Mouse (Mus musculus) regulatory T cell (primary cell): Measurements from ENCODE around the gene Slc27a5.

Experiments used
- in situ Hi-C: fragments of 300-600 bp; cut with MboI, MseI; formaldehyde crosslinking; loops from one replicate; pipeline ENCODE4 v1.15.1; 2025; ENCODE audit warnings: high pct_unique_total_duplicates

Slc27a5 gene

DNA sequence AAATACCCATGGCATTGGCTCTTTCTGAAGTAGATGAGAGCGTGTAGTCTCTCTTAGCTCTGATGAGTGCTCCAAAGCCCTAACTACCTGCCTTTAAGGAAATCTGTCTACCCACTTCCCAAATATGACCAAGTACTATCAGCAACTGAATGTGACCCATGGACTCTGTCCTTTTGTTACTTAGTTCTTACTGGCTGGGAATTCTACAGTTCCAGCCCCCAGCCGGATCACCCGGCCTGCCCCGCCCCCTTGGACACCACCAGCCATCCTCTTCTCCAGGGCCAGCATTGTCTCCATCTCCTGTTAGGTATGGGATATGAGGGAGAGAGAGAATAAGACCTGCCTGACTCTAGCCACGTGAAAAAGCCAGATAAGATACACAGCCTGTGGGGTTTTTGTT lies at the start of gene Slc27a5:
Gene Slc27a5 (minus strand): TSS at position 140 of the 400 bp plus-strand sequence.
- in situ Hi-C loops, result no loop called here

DNA sequence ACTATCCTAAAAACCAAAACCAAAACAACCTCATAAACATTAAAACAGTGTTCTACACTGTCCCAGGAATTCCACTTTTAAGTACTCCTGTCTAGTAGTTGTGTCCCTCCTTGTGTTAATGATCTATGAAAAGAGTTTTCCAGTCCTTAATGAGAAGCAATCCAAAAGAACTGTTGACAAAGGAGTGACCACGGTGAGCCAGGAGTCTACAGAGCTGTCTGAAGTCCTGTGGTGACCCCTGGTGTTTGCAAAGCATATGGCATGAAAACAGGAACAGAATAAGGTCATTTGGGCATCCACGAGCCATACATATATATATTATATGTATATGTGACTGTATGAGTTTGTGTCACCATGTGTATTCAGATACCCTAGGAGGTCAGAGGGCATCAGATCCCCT lies 48.1 kb upstream of the Slc27a5 start:
- in situ Hi-C loops, result no loop called here

DNA sequence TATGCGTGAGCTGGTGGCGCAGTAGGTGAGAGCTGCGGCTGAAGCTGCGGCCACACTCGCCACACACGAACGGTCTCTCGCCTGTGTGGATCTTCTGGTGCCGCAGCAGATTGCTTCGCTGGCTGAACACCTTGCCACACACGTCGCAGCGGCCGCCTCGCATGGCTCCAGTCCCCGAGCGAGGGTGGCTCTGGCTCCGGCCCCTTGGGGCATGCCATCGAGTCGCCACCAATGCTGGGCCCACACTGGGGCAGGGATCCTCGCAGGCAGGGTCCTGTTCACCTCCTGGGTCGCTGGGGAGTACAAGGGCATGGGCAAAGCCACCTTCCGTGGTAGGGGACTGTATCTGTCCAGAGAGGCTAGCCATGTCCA lies 46.2 kb upstream of the Slc27a5 start:
- in situ Hi-C loops, result loop anchor here (5.0 kb wide), 1 partner anchor 37 kb away; no protein-coding TSS in a partner anchor

DNA sequence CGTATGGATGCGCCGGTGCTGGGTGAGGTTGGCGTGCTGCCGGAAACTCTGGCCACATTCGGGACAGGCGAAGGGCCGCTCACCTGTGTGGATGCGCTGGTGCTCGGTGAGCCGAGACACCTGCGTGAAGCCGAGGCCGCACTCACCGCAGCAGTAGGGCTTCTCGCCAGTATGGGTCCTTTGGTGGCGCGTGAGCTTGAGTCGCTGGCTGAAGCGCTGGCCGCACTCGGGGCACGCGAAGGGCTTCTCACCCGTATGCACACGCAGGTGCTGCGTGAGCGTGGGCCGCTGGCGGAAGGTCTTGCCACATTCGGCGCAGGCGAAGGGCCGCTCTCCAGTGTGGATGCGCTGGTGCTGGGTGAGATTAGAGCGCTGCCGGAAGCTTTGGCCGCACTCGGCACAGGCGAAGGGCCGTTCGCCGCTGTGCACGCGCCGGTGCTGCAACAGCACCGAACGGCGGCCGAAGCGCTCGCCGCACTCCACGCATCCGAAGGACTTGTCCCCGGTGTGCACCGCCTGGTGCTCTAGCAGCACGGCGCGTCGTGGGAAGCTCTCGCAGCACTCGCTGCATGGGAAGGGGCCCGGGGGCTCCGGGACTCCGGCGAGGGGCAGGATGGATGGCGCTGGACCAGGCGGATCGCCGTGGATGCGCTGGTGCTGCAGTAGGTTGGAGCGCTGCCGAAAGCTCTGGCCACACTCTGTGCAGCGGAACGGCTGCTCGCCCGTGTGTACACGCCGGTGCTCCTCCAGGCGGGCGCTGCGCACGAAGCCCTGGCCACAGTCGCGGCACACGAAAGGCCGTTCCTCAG lies 45.7 kb upstream of the Slc27a5 start:
- in situ Hi-C loops, result loop anchor here (5.0 kb wide), 1 partner anchor 36 kb away; no protein-coding TSS in a partner anchor

DNA sequence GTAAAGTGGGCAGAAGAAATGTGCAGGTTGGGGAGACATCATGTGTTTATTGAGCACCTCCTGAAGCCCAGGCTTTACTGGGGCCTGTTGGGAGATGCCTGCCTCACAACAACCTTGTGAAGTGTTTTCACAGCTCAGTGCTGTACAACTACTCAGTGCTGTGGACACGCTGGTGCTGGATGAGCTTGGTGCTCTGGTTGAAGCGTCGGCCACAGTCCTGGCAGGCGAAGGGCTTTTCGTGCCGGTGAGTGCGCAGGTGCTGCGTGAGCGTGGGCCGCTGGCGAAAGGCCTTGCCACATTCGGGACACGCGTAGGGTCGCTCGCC lies 45.1 kb upstream of the Slc27a5 start:
- in situ Hi-C loops, result loop anchor here (5.0 kb wide), 1 partner anchor 36 kb away; no protein-coding TSS in a partner anchor

DNA sequence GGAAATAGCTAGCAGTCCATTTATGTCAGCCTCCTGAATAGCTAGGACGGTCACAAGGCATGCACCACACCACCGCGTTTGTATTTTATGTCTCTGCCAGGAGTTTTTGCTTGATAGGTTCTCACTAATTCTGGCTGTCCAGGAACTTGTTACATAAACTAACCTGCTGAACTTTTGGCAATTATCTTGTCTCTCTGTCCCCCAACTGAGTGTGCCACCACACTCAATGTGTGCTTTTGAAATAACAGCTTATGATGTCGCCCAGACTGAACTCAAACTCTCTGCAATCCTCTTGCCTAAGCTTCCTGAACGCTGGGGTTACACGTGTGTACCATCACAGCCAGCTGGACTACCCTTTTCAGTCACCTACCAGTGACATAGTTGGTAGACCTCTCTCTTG lies 44.5 kb upstream of the Slc27a5 start:
- in situ Hi-C loops, result loop anchor here (5.0 kb wide), 1 partner anchor 35 kb away; no protein-coding TSS in a partner anchor

DNA sequence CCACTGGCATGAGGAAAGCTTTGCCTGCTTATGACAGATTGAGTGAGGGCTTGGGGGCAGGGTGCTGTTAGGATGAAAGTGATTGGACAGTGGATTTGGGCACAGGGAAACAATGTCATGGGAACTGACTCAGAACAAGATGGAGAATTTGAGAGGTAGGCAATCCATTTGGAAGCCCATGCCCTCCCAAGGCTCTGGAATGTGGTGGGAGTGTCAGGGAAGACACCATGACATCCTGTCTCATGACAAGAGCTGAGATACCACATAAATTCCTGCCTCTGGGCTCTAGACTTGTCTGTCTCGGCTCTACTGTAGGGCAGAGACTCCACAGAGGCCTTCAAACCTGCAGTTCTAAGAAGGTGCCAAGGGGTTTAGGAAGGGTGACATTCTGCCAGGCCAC lies 43.3 kb upstream of the Slc27a5 start:
- in situ Hi-C loops, result loop anchor here (5.0 kb wide), 1 partner anchor 34 kb away; no protein-coding TSS in a partner anchor

DNA sequence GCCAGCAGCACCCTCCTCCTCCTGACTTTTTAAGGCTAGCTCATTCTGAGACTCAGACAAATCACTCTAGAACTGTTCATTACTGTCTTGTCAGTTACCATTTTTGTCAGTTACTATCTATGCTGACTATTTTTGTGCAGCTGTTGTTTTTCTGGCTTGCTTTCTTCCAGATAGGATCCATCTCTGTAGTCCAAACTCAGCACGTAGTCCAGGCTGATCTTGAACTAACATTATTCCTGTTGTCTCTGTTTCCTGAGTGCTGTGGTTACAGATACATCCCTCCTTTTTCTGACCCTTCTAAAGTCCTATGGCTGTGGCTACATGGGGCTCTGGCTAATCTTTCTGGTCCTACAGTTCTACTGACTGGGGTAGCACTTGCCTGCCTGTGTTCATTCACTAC lies 41.2 kb upstream of the Slc27a5 start:
- in situ Hi-C loops, result no loop called here

DNA sequence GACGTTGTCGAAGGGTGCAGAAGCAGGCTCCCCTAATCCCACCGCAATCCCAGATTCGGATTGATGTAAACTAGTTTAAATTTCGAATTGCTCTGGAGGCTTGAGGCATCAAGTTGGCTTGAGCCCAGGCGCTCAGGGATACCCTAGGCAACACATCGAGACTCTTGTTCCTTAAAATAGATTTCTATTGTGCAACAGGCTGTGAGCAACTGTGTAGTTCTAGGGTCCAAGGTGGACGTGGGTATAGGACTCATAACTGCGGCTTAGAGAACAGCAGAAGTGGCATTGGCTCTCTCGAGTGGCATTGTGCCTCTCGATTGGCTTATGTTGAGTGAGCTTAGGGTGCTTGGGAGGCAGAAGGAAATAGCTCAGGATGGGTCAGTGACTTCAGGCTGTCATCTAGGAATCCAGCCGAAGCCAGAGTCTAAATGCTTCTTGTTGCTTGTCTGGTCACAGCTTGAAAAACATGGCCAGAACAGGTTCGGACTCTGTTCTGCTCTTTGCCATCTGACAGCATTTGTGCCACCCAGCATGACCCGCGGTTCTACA lies 40.7 kb upstream of the Slc27a5 start:
- in situ Hi-C loops, result no loop called here

DNA sequence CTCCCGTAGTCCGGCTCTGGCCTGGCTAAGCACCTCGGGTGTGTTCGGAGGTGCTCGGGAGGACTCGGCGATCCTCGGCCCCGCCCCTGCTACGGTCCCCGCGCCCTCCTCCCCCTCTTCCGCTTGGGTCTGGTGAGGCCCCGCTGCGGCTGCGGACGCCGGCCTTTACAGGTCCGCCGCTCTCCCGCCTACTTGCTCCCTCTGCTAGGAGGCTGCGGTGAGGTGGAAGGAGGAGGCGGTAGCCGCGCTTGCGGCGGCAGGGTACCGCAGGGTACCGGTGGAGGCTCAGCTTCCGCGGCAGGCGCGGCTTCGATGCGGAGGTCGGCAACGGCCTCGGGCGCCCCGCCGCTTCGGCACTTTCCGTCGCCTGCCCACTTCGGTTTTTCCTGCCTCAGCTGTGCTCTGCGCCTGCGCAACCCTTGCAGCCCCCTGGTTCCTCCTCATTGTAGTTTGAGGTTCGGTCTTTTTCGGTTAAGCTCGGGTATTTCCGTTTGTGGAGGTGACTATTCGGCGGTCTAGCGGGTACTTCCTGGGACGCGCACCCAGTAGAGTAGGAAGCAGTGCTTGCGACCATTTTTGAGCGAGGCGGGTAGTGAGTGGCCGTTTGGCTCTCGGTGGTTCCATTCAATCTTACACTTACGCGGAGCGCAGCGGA lies 40.0 kb upstream of the Slc27a5 start, which contains the start of gene Ube2m:
Gene Ube2m (minus strand): TSS at position 375 of the 655 bp plus-strand sequence.
- in situ Hi-C loops, result no loop called here

DNA sequence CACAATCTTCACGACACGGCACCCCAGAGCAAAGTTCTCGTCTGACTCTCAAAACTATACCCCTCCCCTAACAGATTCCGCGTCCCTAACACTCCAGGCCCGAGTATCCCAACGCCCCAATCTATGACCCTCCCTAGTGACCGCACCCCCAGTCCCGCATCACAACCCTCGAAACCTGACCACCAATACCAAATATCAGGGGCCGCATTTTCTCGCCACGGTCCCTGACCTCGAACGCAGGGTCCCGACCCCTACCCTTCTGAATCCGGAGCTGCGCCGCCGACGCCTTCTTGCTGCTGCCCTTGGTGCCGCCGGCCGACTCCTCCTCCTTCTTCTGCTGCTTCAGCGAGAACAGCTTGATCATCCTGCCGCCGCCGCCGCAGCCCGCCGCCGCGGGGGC lies 39.4 kb upstream of the Slc27a5 start:
- in situ Hi-C loops, result no loop called here

DNA sequence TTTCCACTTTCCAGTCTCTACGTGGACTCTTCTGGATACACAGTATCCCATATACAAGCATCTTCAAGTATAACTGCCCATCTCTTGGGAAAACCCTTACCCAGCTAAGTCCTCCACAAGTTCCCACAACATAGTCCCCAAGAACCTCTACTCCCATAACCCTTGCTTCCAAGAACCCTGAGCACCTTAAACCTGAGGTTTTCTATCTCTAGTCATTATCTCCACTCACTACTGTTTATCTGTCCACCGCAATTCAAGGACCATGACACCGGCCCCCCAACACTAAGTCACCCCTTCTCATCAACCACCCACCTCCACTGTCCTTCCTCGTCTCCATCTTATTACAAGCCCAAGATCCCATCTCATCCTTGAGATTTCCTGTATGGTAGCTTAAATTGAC lies 38.8 kb upstream of the Slc27a5 start:
- in situ Hi-C loops, result no loop called here

DNA sequence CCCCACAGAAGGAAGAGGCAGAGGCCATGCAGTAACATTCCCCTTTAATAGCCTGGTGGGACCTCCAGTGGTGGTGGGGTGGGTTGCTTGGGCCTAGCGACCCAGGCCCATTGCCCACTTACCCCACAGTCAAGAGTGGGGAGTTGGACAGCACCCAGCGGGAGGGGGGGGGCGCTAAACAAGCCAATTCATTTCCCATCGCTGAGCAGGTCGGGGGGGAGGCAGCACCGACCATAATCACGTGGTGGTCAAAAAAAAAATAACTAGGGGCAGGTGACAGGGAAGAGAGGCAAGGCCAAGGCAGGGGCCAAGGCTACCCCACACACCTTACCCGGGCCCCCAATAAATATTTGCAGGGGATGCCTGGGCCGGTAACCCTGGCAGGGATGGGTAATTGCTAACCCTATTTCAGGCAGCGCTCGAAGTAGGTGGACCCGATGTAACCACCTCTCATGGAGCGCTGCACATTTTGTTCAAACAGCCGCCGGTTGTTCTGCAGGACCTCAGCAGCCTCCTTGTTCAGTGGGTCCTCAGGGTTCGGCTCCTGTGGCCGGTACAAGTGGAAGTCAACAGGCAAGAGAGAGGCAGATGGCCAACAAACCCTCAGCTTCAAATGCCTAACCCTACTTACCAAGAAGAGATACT lies 37.3 kb upstream of the Slc27a5 start:
- in situ Hi-C loops, result no loop called here

DNA sequence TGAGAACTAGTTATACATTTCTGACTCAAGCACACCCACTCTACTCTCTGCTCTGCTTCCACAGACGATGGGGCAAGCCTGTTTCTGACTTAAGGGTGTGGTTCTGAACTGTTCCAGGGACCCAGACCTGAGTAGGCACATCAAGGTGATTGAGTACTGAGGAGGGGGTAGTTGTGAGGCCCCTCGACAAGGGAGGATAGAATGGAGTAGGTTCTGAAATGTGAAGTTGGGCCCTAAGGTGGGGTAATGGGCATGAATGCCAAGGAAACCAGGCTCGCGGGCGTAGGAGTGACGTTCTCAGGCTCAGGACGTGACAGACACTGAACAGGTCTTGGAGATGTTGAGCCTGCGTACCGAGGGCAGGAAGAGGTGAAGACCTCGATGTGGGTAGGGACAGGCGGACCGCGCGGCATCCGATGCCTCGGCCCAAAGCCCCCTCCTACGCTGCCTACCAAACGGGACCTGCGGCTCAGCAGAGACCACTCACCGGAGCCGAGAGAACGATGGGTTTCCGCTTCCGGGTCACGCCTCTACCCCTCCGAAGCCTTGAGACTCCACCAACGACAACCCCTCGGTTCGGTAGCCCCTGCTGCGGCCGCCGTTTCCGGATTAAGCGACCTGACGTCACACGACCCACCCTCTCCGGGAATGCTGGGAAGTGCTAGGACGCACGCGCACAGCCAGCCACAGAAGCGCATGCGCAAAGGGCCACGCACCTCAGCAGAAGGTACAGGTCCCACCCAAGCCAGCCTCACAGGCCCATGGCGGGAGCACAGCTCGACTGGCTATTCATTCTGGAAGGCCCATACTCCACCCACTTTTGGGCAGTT lies 36.4 kb upstream of the Slc27a5 start, which contains the start of gene Chmp2a:
Gene Chmp2a (minus strand): TSS at position 660 of the 830 bp plus-strand sequence.
- in situ Hi-C loops, result no loop called here

DNA sequence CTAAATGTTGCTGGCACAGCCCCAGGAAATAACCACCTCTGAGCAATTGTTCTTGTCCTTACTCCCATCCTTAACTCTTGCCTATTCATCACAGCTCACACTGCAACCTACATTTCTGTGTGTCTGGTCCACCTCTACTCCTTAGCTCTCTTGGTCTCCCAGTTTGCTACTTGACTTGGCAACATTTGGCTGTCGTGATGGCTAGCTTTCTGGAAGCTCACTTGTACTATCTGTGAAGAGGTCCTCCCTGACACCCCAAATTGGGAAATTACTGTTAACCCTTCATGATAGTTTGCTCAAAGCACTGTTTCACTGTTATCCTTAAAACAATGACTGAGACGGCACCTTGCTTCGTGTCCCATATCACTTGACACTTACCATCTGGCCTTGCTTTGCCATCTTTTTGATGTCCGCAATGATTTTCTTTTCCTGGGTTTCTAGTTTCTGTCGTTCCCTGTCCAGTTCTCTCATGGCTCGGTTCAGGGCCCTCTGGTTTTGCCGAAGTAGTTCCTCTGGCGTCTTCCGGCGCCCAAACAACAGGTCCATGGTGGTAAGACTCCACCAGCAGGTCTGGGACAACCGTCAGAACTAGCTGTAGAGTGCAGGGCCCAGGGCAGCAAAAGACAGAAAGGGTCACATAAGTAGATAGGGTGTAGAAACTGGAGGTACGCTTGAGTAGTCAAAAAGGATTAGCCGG lies 35.6 kb upstream of the Slc27a5 start:
- in situ Hi-C loops, result no loop called here

DNA sequence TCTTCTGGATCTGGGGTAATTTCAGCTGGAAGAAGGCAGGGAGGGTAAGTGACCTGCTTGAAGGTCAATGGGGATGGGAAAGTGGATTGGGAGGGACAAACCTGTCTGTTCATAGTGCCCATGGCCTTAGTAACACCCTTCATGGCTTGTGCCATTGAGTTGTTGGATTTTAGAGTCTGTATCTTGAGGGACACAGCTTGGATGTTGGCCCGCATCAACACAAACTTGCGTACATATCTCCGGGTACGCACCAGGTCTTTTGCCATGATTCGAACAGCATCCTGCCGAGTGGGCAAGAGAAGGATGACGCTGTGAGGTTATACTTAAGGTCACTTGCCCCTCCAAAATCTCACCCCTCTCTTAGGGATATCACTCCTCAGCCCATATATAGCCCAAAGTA lies 34.5 kb upstream of the Slc27a5 start:
- in situ Hi-C loops, result no loop called here

DNA sequence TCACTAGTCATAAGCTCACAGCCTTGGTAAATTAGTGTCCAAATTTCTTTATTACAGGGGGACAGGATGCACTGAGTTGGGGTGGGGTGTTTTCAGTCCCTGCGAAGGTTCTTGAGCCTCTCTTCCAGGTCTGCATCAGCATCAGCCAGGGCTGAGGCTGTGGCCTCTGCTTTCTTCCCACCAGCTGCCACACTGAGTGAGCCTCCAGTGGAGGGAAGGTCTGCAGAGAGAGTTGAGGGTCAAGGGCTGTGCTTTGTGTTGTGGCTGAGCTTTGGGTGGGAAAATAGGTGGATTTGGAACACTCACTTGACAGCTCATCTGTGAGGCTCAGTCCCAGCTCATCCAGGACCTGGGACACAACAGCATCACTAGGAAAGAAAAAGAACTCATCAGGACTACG lies 34.0 kb upstream of the Slc27a5 start:
- in situ Hi-C loops, result no loop called here

DNA sequence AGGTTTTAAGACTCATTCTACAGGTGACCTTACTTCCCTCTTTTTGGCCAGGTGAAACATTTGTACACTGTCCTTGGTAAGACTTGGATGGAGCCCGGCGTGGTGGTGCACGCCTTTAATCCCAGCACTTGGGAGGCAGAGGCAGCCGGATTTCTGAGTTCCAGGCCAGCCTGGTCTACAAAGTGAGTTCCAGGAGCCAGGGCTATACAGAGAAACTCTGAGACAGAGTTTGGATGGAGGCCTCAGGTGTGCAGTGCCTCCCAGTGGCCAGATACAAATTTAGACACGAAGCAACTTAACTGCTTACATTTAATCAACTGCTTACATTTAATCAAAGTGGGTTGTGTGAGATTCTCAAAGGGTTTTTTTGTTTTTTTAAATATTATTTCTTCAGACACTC lies 33.1 kb upstream of the Slc27a5 start:
- in situ Hi-C loops, result no loop called here

DNA sequence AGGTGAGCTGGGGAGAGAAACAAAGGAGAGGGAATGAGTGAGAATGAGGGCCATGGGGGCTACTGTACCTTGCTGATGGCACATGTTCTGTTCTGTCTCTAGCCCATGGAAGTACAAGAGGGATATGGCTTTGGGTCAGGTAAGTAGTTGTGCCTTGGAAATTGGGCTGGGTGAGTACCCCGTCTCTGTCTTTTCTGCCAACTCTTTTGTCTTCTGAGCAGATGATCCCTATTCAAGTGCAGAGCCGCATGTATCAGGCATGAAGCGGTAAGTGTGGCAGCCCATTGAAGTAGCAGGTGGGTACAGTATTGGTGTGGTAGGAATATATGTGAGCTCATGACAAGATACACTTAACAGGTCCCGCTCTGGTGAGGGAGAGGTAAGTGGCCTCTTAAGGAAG lies 31.0 kb upstream of the Slc27a5 start:
- in situ Hi-C loops, result no loop called here

DNA sequence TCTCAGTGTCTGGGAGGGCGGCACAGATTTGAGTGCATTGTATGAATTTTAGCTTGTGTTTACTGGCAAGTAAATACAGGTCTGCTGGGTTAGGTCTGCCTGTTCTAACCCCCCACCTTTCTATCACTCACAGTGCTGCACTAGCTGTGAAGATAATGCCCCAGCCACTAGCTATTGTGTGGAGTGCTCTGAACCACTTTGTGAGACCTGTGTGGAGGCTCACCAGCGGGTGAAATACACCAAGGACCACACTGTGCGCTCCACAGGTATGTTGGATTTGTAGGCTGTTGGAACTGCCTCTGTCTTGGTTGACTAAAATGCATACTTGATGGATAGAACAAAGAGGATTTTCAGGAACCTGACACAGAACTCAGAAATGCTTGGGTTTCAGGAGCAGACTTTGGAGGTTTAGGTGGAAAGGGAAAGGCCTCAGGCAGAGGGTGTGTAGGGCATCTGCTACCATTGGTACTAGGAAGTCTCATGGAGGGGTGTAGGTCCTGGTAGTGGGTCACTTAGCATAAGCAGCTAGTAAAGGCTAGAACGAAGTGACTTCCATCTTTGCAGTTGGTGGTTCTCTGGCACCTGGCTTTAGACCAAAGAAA lies 27.6 kb upstream of the Slc27a5 start:
- in situ Hi-C loops, result no loop called here
